Mouse (Mus musculus) liver, embryonic 11.5 days (tissue): ENCODE measurements around the gene Gm2001. TPM values are rescaled to one million over a fixed set of nuclear protein-coding genes. Genes with fewer than 3 reads are reported as not detected.
"Not testable (repeated sequence)": the region's sequence is repeated elsewhere in the genome, so short reads cannot be mapped to it uniquely, and the experiment has no call there.

ENCODE experiments used
- ATAC-seq: fragments of 200-750 bp; cut with Nextera tagmentation; replicated peaks from 2 replicates; pipeline ENCODE4 v1.8.0; 2017; ENCODE audit warnings: moderate number of reproducible peaks, mild to moderate bottlenecking, moderate TSS enrichment, moderate library complexity; ENCODE audit not compliant: low FRiP score
- DNase-seq: peaks from one replicate; pipeline ENCODE4 v3.0.0-alpha.2; 2017; ENCODE audit warnings: low spot score
- H3K27ac ChIP-seq: fragments of 300-500 bp; sonication (generic); 2 replicates; pipeline ENCODE4 v1.5.1; 2014; ENCODE audit warnings: mild to moderate bottlenecking, low read depth, low read length, control low read depth
- H3K27me3 ChIP-seq: fragments of 300-500 bp; sonication (generic); replicated peaks from 2 replicates; pipeline ENCODE4 v1.6.1; 2014; ENCODE audit warnings: low read length, mixed read lengths; ENCODE audit not compliant: control insufficient read depth, insufficient read depth
- H3K36me3 ChIP-seq: fragments of 300-500 bp; sonication (generic); 2 replicates; pipeline ENCODE4 v1.6.1; 2014; ENCODE audit warnings: mild to moderate bottlenecking, low read length, moderate library complexity, mixed read lengths; ENCODE audit not compliant: control insufficient read depth, insufficient read depth
- H3K4me1 ChIP-seq: fragments of 300-500 bp; sonication (generic); replicated peaks from 2 replicates; pipeline ENCODE4 v1.6.1; 2014; ENCODE audit warnings: low read length, mixed read lengths; ENCODE audit not compliant: control insufficient read depth, insufficient read depth
- H3K4me2 ChIP-seq: fragments of 300-500 bp; sonication (generic); 2 replicates; pipeline ENCODE4 v1.6.1; 2014; ENCODE audit warnings: mild to moderate bottlenecking, control low read depth, moderate library complexity
- H3K4me3 ChIP-seq: fragments of 300-500 bp; sonication (generic); 2 replicates; pipeline ENCODE4 v1.5.1; 2014; ENCODE audit warnings: low read depth, low read length, control low read depth
- H3K9ac ChIP-seq: fragments of 300-500 bp; sonication (generic); 2 replicates; pipeline ENCODE4 v1.6.1; 2014; ENCODE audit warnings: low read depth, low read length, control low read depth
- H3K9me3 ChIP-seq: fragments of 300-500 bp; sonication (generic); 2 replicates; pipeline ENCODE4 v1.6.1; 2016; ENCODE audit warnings: low read length, inconsistent platforms, mixed read lengths; ENCODE audit not compliant: control insufficient read depth
- WGBS: fragments of 180-500 bp; shearing (Covaris S2); extraction: QIAGEN DNeasy Blood & Tissue Kit; methylation state at CpG from one replicate; pipeline ENCODE4 v1.1.7; 2014; 5-methylcytosine and 5-hydroxymethylcytosine counted together
- polyA plus RNA-seq: library from polyadenylated mRNA; unstranded; fragments of >200 nt; fragmentation: Nextera tagmentation; extraction: Ambion mirVana; gene quantifications from 2 replicates; pipeline ENCODE4 v1.2.1, GENCODE M21; 2014

The Gm2001 gene
- polyA plus RNA-seq, 1 experiment from 2014 or later: not detected

DNA sequence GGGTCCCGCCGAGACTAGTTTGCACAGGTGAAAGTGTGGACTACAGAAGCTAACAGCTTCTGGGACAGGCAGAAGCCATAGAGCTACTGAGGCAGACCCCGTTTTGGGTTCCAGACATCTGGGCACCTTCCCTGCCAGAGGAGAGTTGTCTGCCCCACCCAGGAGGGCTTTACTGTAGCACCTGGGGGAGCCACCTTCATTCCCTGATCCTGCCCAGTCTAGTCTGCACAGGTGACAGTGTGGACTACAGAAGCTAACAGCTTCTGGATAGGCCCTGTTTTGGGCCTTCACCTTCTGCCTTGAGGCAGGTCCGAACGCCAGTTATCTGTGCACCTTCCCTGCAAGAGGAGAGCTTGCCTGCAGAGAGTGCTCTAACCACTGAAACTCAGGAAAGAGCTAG, 44.2 kb downstream of the Gm2001 start:
- H3K4me2 ChIP-seq, H3K36me3 ChIP-seq, H3K9me3 ChIP-seq, ATAC-seq, DNase-seq, H3K4me3 ChIP-seq, H3K4me1 ChIP-seq, H3K27ac ChIP-seq, H3K9ac ChIP-seq, H3K27me3 ChIP-seq: not testable (repeated sequence)
- 89% methylated on average over 5 of the region's 5 CpGs for WGBS

DNA sequence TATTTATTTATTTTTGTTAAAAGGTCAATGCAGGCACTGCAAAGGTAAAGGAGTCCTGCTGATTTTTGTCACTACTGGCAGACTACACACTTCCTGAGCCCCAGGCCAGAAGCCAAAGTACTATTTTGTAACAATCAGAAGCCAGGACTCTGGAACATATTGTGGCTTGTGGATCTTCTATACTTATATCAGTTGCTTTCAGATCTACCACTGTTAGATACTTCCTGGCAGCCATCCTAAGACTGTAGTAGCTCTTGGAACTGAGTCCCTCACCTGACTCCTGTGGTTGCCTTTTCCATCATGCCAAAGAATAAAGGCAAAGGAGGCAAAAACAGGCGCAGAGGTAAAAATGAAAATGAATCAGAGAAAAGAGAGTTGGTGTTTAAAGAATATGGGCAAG, 46.9 kb downstream of the Gm2001 start, which contains the start of gene Gm21936:
Gene Gm21936, plus strand, starts transcription at position 301 of the 400 bp plus-strand sequence.
- H3K9ac ChIP-seq, DNase-seq, H3K4me2 ChIP-seq, H3K27ac ChIP-seq, H3K4me3 ChIP-seq, ATAC-seq, H3K36me3 ChIP-seq, H3K9me3 ChIP-seq, H3K27me3 ChIP-seq, H3K4me1 ChIP-seq: not testable (repeated sequence)
- 100% methylated on average over 1 of the region's 1 CpGs for WGBS

Other genes with a start within 250 kb of the Gm2001 start
- gene Oog1, start 239.7 kb downstream of the Gm2001 start, polyA plus RNA-seq: not detected in 2 replicates
- gene Gm4027, start 223.5 kb downstream of the Gm2001 start, polyA plus RNA-seq: not detected in 2 replicates
- not detected in 2 replicates for gene Gm16381, start 197.7 kb downstream of the Gm2001 start, polyA plus RNA-seq
- not detected in 2 replicates for gene Gm21319, start 66.6 kb downstream of the Gm2001 start, polyA plus RNA-seq
- gene Gm21936, start 46.8 kb downstream of the Gm2001 start, polyA plus RNA-seq: not detected in 2 replicates
- gene BB287469, start 25.8 kb downstream of the Gm2001 start, polyA plus RNA-seq: not detected in 2 replicates
- gene Gm2016, start 31.7 kb upstream of the Gm2001 start, polyA plus RNA-seq: not detected in 2 replicates
- not detected in 2 replicates for gene Gm2022, start 53.0 kb upstream of the Gm2001 start, polyA plus RNA-seq
- not detected in 2 replicates for gene Gm2035, start 77.5 kb upstream of the Gm2001 start, polyA plus RNA-seq
- not detected in 2 replicates for gene Gm2042, start 111.7 kb upstream of the Gm2001 start, polyA plus RNA-seq
- gene Gm2075, start 169.5 kb upstream of the Gm2001 start, polyA plus RNA-seq: not detected in 2 replicates
- not detected in 2 replicates for gene Gm6803, start 176.4 kb upstream of the Gm2001 start, polyA plus RNA-seq
- gene Gm2056, start 184.7 kb upstream of the Gm2001 start, polyA plus RNA-seq: not detected in 2 replicates
- not detected in 2 replicates for gene Gm16368, start 241.4 kb upstream of the Gm2001 start, polyA plus RNA-seq